Comparison of ENCODE assay signal across 15 mouse cellular contexts in the genomic region with DNA sequence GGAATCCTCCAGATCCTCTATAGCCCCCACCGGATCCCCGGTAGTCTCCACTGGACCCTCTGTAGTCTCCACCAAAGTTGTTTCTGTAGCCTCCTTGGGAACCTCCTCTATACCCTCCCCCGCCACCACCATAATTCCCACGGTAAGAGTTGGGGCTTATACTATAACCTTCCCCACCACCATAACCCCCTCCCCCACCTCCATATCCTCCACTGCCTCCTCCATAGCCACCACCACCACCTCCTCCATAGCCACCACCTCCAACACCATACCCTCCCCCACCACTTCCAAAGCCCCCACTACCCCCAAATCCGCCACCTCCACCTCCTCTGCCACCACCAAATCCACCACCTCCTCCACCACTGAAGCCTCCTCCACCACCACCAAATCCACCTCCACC. TPM values are rescaled to one million over a fixed set of nuclear protein-coding genes. Genes with fewer than 3 reads are reported as not detected.
DNase-seq lines count a peak whose midpoint lies in the region; ATAC-seq lines count a peak whose summit lies in the region.
"Had no signal": no experiment of that assay in that cellular context is flagged by ENCODE, and none has a peak within 500 bp of the region (broad histone marks: within the 10 kb centered on the region; RNA-seq: fewer than 3 reads in every experiment).

No protein-coding gene starts in this region.

- 90% methylated on average over 5 of the region's 5 CpGs for WGBS in forebrain, embryonic 11.5 days
- WGBS in forebrain, embryonic 10.5 days: 89% methylated on average over 5 of the region's 5 CpGs
- WGBS in kidney, embryonic 15.5 days: 90% methylated on average over 5 of the region's 5 CpGs
- WGBS in midbrain, embryonic 13.5 days: 89% methylated on average over 5 of the region's 5 CpGs
- 90% methylated on average over 5 of the region's 5 CpGs for WGBS in midbrain, embryonic 15.5 days
- 90% methylated on average over 5 of the region's 5 CpGs for WGBS in midbrain, embryonic 14.5 days

- no peak overlapping the region for H3K4me2 ChIP-seq in forebrain, embryonic 11.5 days (ENCODE audit: low read depth, low read length, severe bottlenecking)
- H3K4me2 ChIP-seq in kidney, embryonic 15.5 days: no peak overlapping the region
- no peak overlapping the region for H3K4me2 ChIP-seq in midbrain, embryonic 13.5 days (replicated peaks)
- H3K4me2 ChIP-seq in midbrain, embryonic 15.5 days: no peak overlapping the region
- no peak overlapping the region for H3K4me2 ChIP-seq in midbrain, embryonic 14.5 days (ENCODE audit: low read length)
- H3K4me2 ChIP-seq: limb, embryonic 12.5 days had no signal

- H3K9ac ChIP-seq in forebrain, embryonic 11.5 days (ENCODE audit: low read length): no peak overlapping the region
- no peak overlapping the region for H3K9ac ChIP-seq in kidney, embryonic 15.5 days
- no peak overlapping the region for H3K9ac ChIP-seq in midbrain, embryonic 13.5 days (replicated peaks)
- no peak overlapping the region for H3K9ac ChIP-seq in midbrain, embryonic 15.5 days
- no peak overlapping the region for H3K9ac ChIP-seq in midbrain, embryonic 14.5 days (replicated peaks; ENCODE audit: low read length)
- H3K9ac ChIP-seq: limb, embryonic 12.5 days had no signal

- ATAC-seq in forebrain, embryonic 11.5 days (replicated peaks; ENCODE audit: low FRiP score): peak; percentile 28; the same call in 1 of the 2 replicates
- ATAC-seq in kidney, embryonic 15.5 days (replicated peaks; ENCODE audit: low FRiP score): 0 out of 2 replicates have a peak, but pooled peaks have one; percentile 16
- ATAC-seq in midbrain, embryonic 13.5 days: peak; percentile 46
- no peak; the same call in 1 of the 2 replicates for ATAC-seq in midbrain, embryonic 15.5 days (replicated peaks)
- ATAC-seq in midbrain, embryonic 14.5 days (ENCODE audit: low FRiP score, low TSS enrichment): peak; percentile 34; the same call in 1 of the 2 replicates
- ATAC-seq: activated CD4-positive, CD25-positive, alpha-beta regulatory T cell, adult 4 months had no signal

- no peak overlapping the region for H3K27ac ChIP-seq in forebrain, embryonic 11.5 days (ENCODE audit: low read depth, low read length)
- no peak overlapping the region for H3K27ac ChIP-seq in forebrain, embryonic 10.5 days
- no peak overlapping the region for H3K27ac ChIP-seq in kidney, embryonic 15.5 days
- no peak overlapping the region for H3K27ac ChIP-seq in midbrain, embryonic 13.5 days
- H3K27ac ChIP-seq in midbrain, embryonic 15.5 days: no peak overlapping the region
- 0 out of 2 replicates have a peak overlapping the region, but pooled peaks have one; percentile 13 for H3K27ac ChIP-seq in midbrain, embryonic 14.5 days (replicated peaks; ENCODE audit: low read depth, low read length)
- H3K27ac ChIP-seq: limb, embryonic 12.5 days had no signal

- no peak overlapping the region for H3K4me3 ChIP-seq in forebrain, embryonic 11.5 days (ENCODE audit: low read depth, low read length)
- H3K4me3 ChIP-seq in forebrain, embryonic 10.5 days: no peak overlapping the region
- no peak overlapping the region for H3K4me3 ChIP-seq in kidney, embryonic 15.5 days (replicated peaks)
- H3K4me3 ChIP-seq in midbrain, embryonic 13.5 days (replicated peaks): no peak overlapping the region
- no peak overlapping the region for H3K4me3 ChIP-seq in midbrain, embryonic 15.5 days
- H3K4me3 ChIP-seq in midbrain, embryonic 14.5 days (replicated peaks; ENCODE audit: low read depth, low read length): no peak overlapping the region
- H3K4me3 ChIP-seq: limb, embryonic 12.5 days had no signal

- peaks cover 13% of the 10 kb centered on the region for H3K36me3 ChIP-seq in forebrain, embryonic 11.5 days (ENCODE audit: control insufficient read depth, insufficient read depth, low read length)
- peaks cover 100% of the 10 kb centered on the region for H3K36me3 ChIP-seq in forebrain, embryonic 10.5 days (replicated peaks)
- peaks cover 86% of the 10 kb centered on the region for H3K36me3 ChIP-seq in kidney, embryonic 15.5 days
- peaks cover 63% of the 10 kb centered on the region for H3K36me3 ChIP-seq in midbrain, embryonic 13.5 days
- H3K36me3 ChIP-seq in midbrain, embryonic 15.5 days (replicated peaks): peaks cover 39% of the 10 kb centered on the region
- H3K36me3 ChIP-seq in midbrain, embryonic 14.5 days (ENCODE audit: control insufficient read depth, insufficient read depth, low read length): peaks cover 79% of the 10 kb centered on the region

- H3K4me1 ChIP-seq in forebrain, embryonic 11.5 days (replicated peaks; ENCODE audit: control insufficient read depth, insufficient read depth, low read length): no peaks in the 10 kb centered on the region
- no peaks in the 10 kb centered on the region for H3K4me1 ChIP-seq in forebrain, embryonic 10.5 days
- H3K4me1 ChIP-seq in kidney, embryonic 15.5 days: no peaks in the 10 kb centered on the region
- no peaks in the 10 kb centered on the region for H3K4me1 ChIP-seq in midbrain, embryonic 13.5 days (replicated peaks)
- H3K4me1 ChIP-seq in midbrain, embryonic 15.5 days: no peaks in the 10 kb centered on the region
- H3K4me1 ChIP-seq in midbrain, embryonic 14.5 days (ENCODE audit: control insufficient read depth, insufficient read depth, low read length): no peaks in the 10 kb centered on the region
- H3K4me1 ChIP-seq: limb, embryonic 12.5 days had no signal

- no peaks in the 10 kb centered on the region for H3K9me3 ChIP-seq in forebrain, embryonic 11.5 days (ENCODE audit: control insufficient read depth, low read length)
- H3K9me3 ChIP-seq in forebrain, embryonic 10.5 days: no peaks in the 10 kb centered on the region
- no peaks in the 10 kb centered on the region for H3K9me3 ChIP-seq in kidney, embryonic 15.5 days (replicated peaks)
- H3K9me3 ChIP-seq in midbrain, embryonic 13.5 days: no peaks in the 10 kb centered on the region
- no peaks in the 10 kb centered on the region for H3K9me3 ChIP-seq in midbrain, embryonic 15.5 days
- no peaks in the 10 kb centered on the region for H3K9me3 ChIP-seq in midbrain, embryonic 14.5 days (ENCODE audit: control insufficient read depth, low read length)
- H3K9me3 ChIP-seq: limb, embryonic 12.5 days had no signal

- DNase-seq in forebrain, embryonic 11.5 days (ENCODE audit: low spot score): no peak
- DNase-seq in forebrain, embryonic 10.5 days (ENCODE audit: extremely low spot score, low spot score): no peak
- no peak for DNase-seq in kidney, postnatal 14 days
- DNase-seq in midbrain, embryonic 14.5 days: no peak
- no peak for DNase-seq in lung, postnatal 25 days (ENCODE audit: low spot score)
- DNase-seq: adrenal gland, postnatal 36 days; cerebellum, adult 9-10 months; right cerebral cortex, postnatal 4 days; thymus, postnatal 4 days had no signal

- H3K27me3 ChIP-seq in forebrain, embryonic 11.5 days (ENCODE audit: control insufficient read depth, insufficient read depth, low read length): no peaks in the 10 kb centered on the region
- H3K27me3 ChIP-seq in forebrain, embryonic 10.5 days (ENCODE audit: poor library complexity, severe bottlenecking): no peaks in the 10 kb centered on the region
- no peaks in the 10 kb centered on the region for H3K27me3 ChIP-seq in kidney, embryonic 15.5 days
- H3K27me3 ChIP-seq in midbrain, embryonic 13.5 days: no peaks in the 10 kb centered on the region
- H3K27me3 ChIP-seq in midbrain, embryonic 15.5 days (replicated peaks): no peaks in the 10 kb centered on the region
- no peaks in the 10 kb centered on the region for H3K27me3 ChIP-seq in midbrain, embryonic 14.5 days (ENCODE audit: control insufficient read depth, insufficient read depth, low read length)
- H3K27me3 ChIP-seq: CH12.LX; limb, embryonic 12.5 days had no signal

RNA-seq across cellular contexts. Expression of a gene that starts 31.2 kb away (rescaled TPM):
- 0.19 and 0.37 TPM in 2 replicates for polyA plus RNA-seq in forebrain, embryonic 11.5 days (2014; fragmentation: Nextera tagmentation; extraction: Ambion mirVana)
- polyA plus RNA-seq in forebrain, embryonic 10.5 days (2016; fragmentation: Nextera tagmentation; extraction: Ambion mirVana): 0.22 and 0.37 TPM in 2 replicates
- polyA plus RNA-seq in kidney, embryonic 15.5 days (2015; fragmentation: Nextera tagmentation; extraction: Ambion mirVana): 0.12 and 0.13 TPM in 2 replicates
- polyA plus RNA-seq in midbrain, embryonic 13.5 days (2015; fragmentation: Nextera tagmentation; extraction: Ambion mirVana): 0.27 and 0.35 TPM in 2 replicates
- polyA plus RNA-seq in midbrain, embryonic 15.5 days (2015; fragmentation: Nextera tagmentation; extraction: Ambion mirVana): 0.23 and 0.39 TPM in 2 replicates
- polyA plus RNA-seq in midbrain, embryonic 14.5 days (2014; fragmentation: Nextera tagmentation; extraction: Ambion mirVana): 0.26 and 0.47 TPM in 2 replicates

RNA-seq across cellular contexts. Expression of a gene that starts 31.3 kb away (rescaled TPM):
- 27.5 and 29.5 TPM in 2 replicates for polyA plus RNA-seq in forebrain, embryonic 11.5 days (2014; fragmentation: Nextera tagmentation; extraction: Ambion mirVana)
- polyA plus RNA-seq in forebrain, embryonic 10.5 days (2016; fragmentation: Nextera tagmentation; extraction: Ambion mirVana): 48.1 and 49.5 TPM in 2 replicates
- 37.3 and 39.6 TPM in 2 replicates for polyA plus RNA-seq in kidney, embryonic 15.5 days (2015; fragmentation: Nextera tagmentation; extraction: Ambion mirVana)
- 51.6 and 53.7 TPM in 2 replicates for polyA plus RNA-seq in midbrain, embryonic 13.5 days (2015; fragmentation: Nextera tagmentation; extraction: Ambion mirVana)
- 30.2 and 36.3 TPM in 2 replicates for polyA plus RNA-seq in midbrain, embryonic 15.5 days (2015; fragmentation: Nextera tagmentation; extraction: Ambion mirVana)
- 36.8 and 43.2 TPM in 2 replicates for polyA plus RNA-seq in midbrain, embryonic 14.5 days (2014; fragmentation: Nextera tagmentation; extraction: Ambion mirVana)
